Mouse (Mus musculus): ENCODE measurements around the gene Dbt.
"Not testable (repeated sequence)": the region's sequence is repeated elsewhere in the genome, so short reads cannot be mapped to it uniquely, and the experiment has no call there.

Dbt gene

GRCm38 (mm10) chr3:116542070-116542469 is 29.2 kb downstream of the Dbt start:
- no peak for DNase-seq (ENCODE audit: low spot score)

- no peak for DNase-seq (ENCODE audit: low spot score)
These were observed 29.7 kb downstream of the Dbt start for GRCm38 (mm10) chr3:116542532-116542931.

GRCm38 (mm10) chr3:116547430-116547829 is 34.6 kb downstream of the Dbt start:
- DNase-seq (ENCODE audit: low spot score) = no peak

GRCm38 (mm10) chr3:116551362-116551761 is 38.5 kb downstream of the Dbt start:
- no peak for DNase-seq (ENCODE audit: low spot score)

- DNase-seq (ENCODE audit: low spot score) = not testable (repeated sequence)
These were observed 48.4 kb downstream of the Dbt start for GRCm38 (mm10) chr3:116561315-116561714.

GRCm38 (mm10) chr3:116562408-116563094 is 49.7 kb downstream of the Dbt start, which contains the start of gene Lrrc39:
Gene Lrrc39, plus strand, starts transcription at chr3:116562973.
- no peak for DNase-seq (ENCODE audit: low spot score)

- DNase-seq (ENCODE audit: low spot score) = no peak
These were observed 50.2 kb downstream of the Dbt start for GRCm38 (mm10) chr3:116563095-116563492.

GRCm38 (mm10) chr3:116570628-116571027 is 57.8 kb downstream of the Dbt start:
- no peak for DNase-seq (ENCODE audit: low spot score)

GRCm38 (mm10) chr3:116577286-116577685 is 64.4 kb downstream of the Dbt start:
- DNase-seq (ENCODE audit: low spot score) = no peak

GRCm38 (mm10) chr3:116582201-116582600 is 69.3 kb downstream of the Dbt start:
- DNase-seq (ENCODE audit: low spot score) = no peak

GRCm38 (mm10) chr3:116594076-116594727 is 81.3 kb downstream of the Dbt start:
- DNase-seq (ENCODE audit: low spot score) = no peak

GRCm38 (mm10) chr3:116594728-116595602 is 82.1 kb downstream of the Dbt start, which contains the start of gene Sass6:
Gene Sass6, plus strand, starts transcription at chr3:116594982.
- peak; percentile 98 for DNase-seq (ENCODE audit: low spot score)

- no peak for DNase-seq (ENCODE audit: low spot score)
These were observed 82.7 kb downstream of the Dbt start for GRCm38 (mm10) chr3:116595603-116595991.

All from lung, postnatal 25 days (tissue).